Mouse (Mus musculus) G1E (cell line): Measurements from ENCODE around the gene Jpt2. TPM values are rescaled to one million over a fixed set of nuclear protein-coding genes. Genes with fewer than 3 reads are reported as not detected.

Experiments used
- ATAC-seq: 2 replicates; pipeline ENCODE4 v1.8.0; 2016; ENCODE audit warnings: mild to moderate bottlenecking; ENCODE audit not compliant: insufficient number of reproducible peaks, poor library complexity, low FRiP score, severe bottlenecking; ENCODE audit errors: extremely low read depth
- DNase-seq: peaks from one replicate; pipeline ENCODE4 v3.0.0; 2012; ENCODE audit warnings: low spot score
- H3K27me3 ChIP-seq: 2 replicates; pipeline ENCODE4 v1.6.1; 2012; ENCODE audit warnings: mild to moderate bottlenecking, low read length, inconsistent platforms; ENCODE audit not compliant: insufficient read depth
- H3K36me3 ChIP-seq: replicated peaks from 2 replicates; pipeline ENCODE3; 2012; ENCODE audit warnings: mild to moderate bottlenecking, inconsistent platforms
- H3K4me1 ChIP-seq: 2 replicates; pipeline ENCODE4 v1.6.1; 2012; ENCODE audit warnings: low read depth, low read length, inconsistent platforms, mixed read lengths; ENCODE audit not compliant: insufficient read depth
- H3K4me3 ChIP-seq: 2 replicates; pipeline ENCODE4 v1.5.1; 2012; ENCODE audit warnings: low read depth, mild to moderate bottlenecking, inconsistent platforms, low read length, moderate library complexity, mixed read lengths
- H3K9me3 ChIP-seq: replicated peaks from 2 replicates; pipeline ENCODE4 v1.6.1; 2012; ENCODE audit warnings: inconsistent platforms
- CTCF ChIP-seq: IDR thresholded peaks from 2 replicates; pipeline ENCODE4 v1.5.1; 2012; ENCODE audit warnings: low read depth, low read length, inconsistent platforms, mixed read lengths
- GATA1 ChIP-seq: IDR thresholded peaks from 2 replicates; pipeline ENCODE4 v1.6.1; 2012; ENCODE audit warnings: borderline replicate concordance, low read length, inconsistent platforms, mixed read lengths
- GATA2 ChIP-seq: IDR thresholded peaks from 2 replicates; pipeline ENCODE4 v1.6.1; 2012; ENCODE audit warnings: low read depth, low read length, inconsistent platforms, borderline replicate concordance
- POLR2AphosphoS5 ChIP-seq: IDR thresholded peaks from 2 replicates; pipeline ENCODE4 v1.6.1; 2012; ENCODE audit warnings: low read depth, low read length, inconsistent platforms; ENCODE audit not compliant: insufficient replicate concordance
- TAL1 ChIP-seq: conservative IDR thresholded peaks from 2 replicates; pipeline ENCODE4 v1.6.1; 2012; ENCODE audit warnings: low read depth, low read length, inconsistent platforms, mixed read lengths
- polyA plus RNA-seq: library from polyadenylated mRNA; stranded (reverse); fragments of >175 nt; gene quantifications from 2 replicates; pipeline ENCODE4 v1.2.3, GENCODE M21; 2012
- total RNA-seq, 2 experiments: library from RNA; stranded (forward) in 1 of 2; stranded (reverse) in 1 of 2; fragments of 200-1000 nt in 1 of 2; fragments of >200 nt in 1 of 2; fragmentation: Nextera tagmentation in 1 of 2; gene quantifications; 2 replicates each; pipeline ENCODE4 v1.2.3; 2014 to 2017

Jpt2 gene
- total and polyA plus RNA-seq, 3 experiments, result 28.8 to 83.5 (median 71.2) TPM

GRCm38 (mm10) chr17:24929506-24929905, 31.0 kb downstream of the Jpt2 start:
- Histone ChIP-seq H3K4me1 (peaks cover 16% of the 10 kb centered on the region), H3K9me3 (no peaks in the 10 kb centered on the region), H3K4me3 (no peak overlapping the region), H3K27me3 (no peaks in the 10 kb centered on the region), H3K36me3 (peaks cover 78% of the 10 kb centered on the region)
- ATAC-seq (no peak), DNase-seq (no peak)
- TF ChIP-seq TAL1 (no peak), CTCF (no peak), POLR2AphosphoS5 (no peak), GATA1 (no peak), GATA2 (no peak)

GRCm38 (mm10) chr17:24923246-24923645, 37.2 kb downstream of the Jpt2 start:
- Histone ChIP-seq H3K27me3 (no peaks in the 10 kb centered on the region), H3K4me1 (peaks cover 4% of the 10 kb centered on the region; the same call in 1 of the 2 replicates), H3K36me3 (peaks cover 98% of the 10 kb centered on the region), H3K9me3 (no peaks in the 10 kb centered on the region), H3K4me3 (no peak overlapping the region)
- no peak for DNase-seq
- ATAC-seq, result no peak
- TF ChIP-seq GATA2 (no peak), POLR2AphosphoS5 (no peak), CTCF (no peak), TAL1 (no peak), GATA1 (no peak)

GRCm38 (mm10) chr17:24913984-24914383, 46.5 kb downstream of the Jpt2 start:
- TF ChIP-seq POLR2AphosphoS5 (no peak), TAL1 (no peak; the same call in 1 of the 2 replicates), CTCF (no peak), GATA2 (no peak), GATA1 (no peak)
- ATAC-seq (no peak), DNase-seq (no peak)
- Histone ChIP-seq H3K36me3 (peaks cover 99% of the 10 kb centered on the region), H3K4me1 (peaks cover 20% of the 10 kb centered on the region), H3K27me3 (no peaks in the 10 kb centered on the region), H3K9me3 (no peaks in the 10 kb centered on the region), H3K4me3 (peak overlapping the region; percentile 31; the same call in 1 of the 2 replicates)

- DNase-seq, result no peak
- Histone ChIP-seq H3K4me1 (peaks cover 28% of the 10 kb centered on the region), H3K27me3 (no peaks in the 10 kb centered on the region), H3K36me3 (peaks cover 100% of the 10 kb centered on the region), H3K9me3 (no peaks in the 10 kb centered on the region), H3K4me3 (no peak overlapping the region)
- no peak for TF ChIP-seq GATA1
- no peak for TF ChIP-seq POLR2AphosphoS5
- TF ChIP-seq CTCF, result no peak
- no peak for ATAC-seq
Observed at GRCm38 (mm10) chr17:24907591-24907990, 52.9 kb downstream of the Jpt2 start.

GRCm38 (mm10) chr17:24903767-24904166, 56.7 kb downstream of the Jpt2 start:
- TF ChIP-seq CTCF (no peak), POLR2AphosphoS5 (no peak)

GRCm38 (mm10) chr17:24902671-24903474, 57.6 kb downstream of the Jpt2 start:
- DNase-seq (peak; percentile 66), ATAC-seq (peak; percentile 75)
- H3K27me3 ChIP-seq, result no peaks in the 10 kb centered on the region
- H3K36me3 ChIP-seq, result peaks cover 100% of the 10 kb centered on the region
- H3K9me3 ChIP-seq, result no peaks in the 10 kb centered on the region
- peak overlapping the region; percentile 48; the same call in 1 of the 2 replicates for H3K4me3 ChIP-seq
- no peak; the same call in 1 of the 2 replicates for TF ChIP-seq CTCF
- TF ChIP-seq POLR2AphosphoS5, result no peak
- TF ChIP-seq GATA1, result no peak
- peak; percentile 92 for TF ChIP-seq TAL1
- peaks cover 64% of the 10 kb centered on the region for H3K4me1 ChIP-seq

More at GRCm38 (mm10) chr17:24903767-24904166, 56.7 kb downstream of the Jpt2 start:
- Histone ChIP-seq H3K4me1 (peaks cover 55% of the 10 kb centered on the region), H3K27me3 (no peaks in the 10 kb centered on the region), H3K9me3 (no peaks in the 10 kb centered on the region), H3K4me3 (no peak overlapping the region), H3K36me3 (peaks cover 100% of the 10 kb centered on the region)
- ATAC-seq (no peak), DNase-seq (no peak)
